Mouse (Mus musculus): ENCODE data around the gene Tbx2. TPM values are rescaled to one million over a fixed set of nuclear protein-coding genes. Genes with fewer than 3 reads are reported as not detected.

The Tbx2 gene
- total and polyA plus RNA-seq, 3 experiments, result 5.5 to 7.5 (median 5.7) TPM

DNA sequence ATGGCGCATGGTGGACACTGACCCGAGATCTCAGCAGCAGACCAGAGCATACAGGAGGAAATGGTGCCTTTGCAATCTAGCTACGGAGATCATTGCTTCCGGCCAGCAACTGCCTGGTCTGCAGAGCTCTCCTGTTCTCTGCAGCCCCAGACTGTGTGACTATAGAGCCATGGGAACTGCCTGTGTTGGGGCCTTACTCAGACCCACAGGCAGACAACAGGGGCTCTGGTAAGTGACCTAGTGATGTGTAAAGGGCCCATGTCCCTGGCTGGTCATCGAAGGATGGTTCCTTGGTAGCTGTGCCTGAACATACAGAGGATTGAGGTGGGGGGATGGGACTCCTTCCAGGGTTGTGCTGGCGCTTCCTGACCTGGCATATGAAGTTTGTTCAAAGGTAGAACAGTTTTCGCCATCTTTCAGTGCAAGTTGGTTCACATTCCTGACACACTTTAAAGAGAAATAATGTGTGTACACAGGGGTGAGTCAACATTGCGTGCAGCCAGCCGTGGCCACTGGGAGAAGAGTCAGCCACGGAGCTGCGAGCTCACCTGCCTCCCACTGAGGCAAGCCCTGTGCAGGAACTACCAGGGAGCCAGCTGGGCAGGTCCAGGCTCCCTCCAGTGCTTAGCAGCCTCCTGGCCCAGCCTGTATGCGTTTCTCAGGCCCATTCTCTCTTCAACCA, 39.7 kb upstream of the Tbx2 start:
- Histone ChIP-seq H3K27ac (no peak overlapping the region), H3K36me3 (ENCODE audit: control insufficient read depth, insufficient read depth, low read length) (no peaks in the 10 kb centered on the region), H3K9ac (ENCODE audit: low read depth, low read length) (no peak overlapping the region), H3K4me1 (ENCODE audit: control insufficient read depth, insufficient read depth, low read length) (no peaks in the 10 kb centered on the region), H3K79me2 (replicated peaks; ENCODE audit: control insufficient read depth, insufficient read depth, low read length) (no peaks in the 10 kb centered on the region), H3K27me3 (ENCODE audit: control insufficient read depth, insufficient read depth, low read length) (no peaks in the 10 kb centered on the region), H3K4me3 (no peak overlapping the region)
- no peak for TF ChIP-seq EP300 (IDR thresholded peaks at IDR 0.05; ENCODE audit: insufficient read depth, low read depth, low read length)
- TF ChIP-seq POLR2A (IDR thresholded peaks at IDR 0.05; ENCODE audit: insufficient read depth, low read depth, low read length), result no peak
- no peak for TF ChIP-seq CTCF (IDR thresholded peaks at IDR 0.05)
- WGBS, result 82% methylated on average over 12 of the region's 12 CpGs
- intact Hi-C loops (cut with DNase I), result no loop called here
- no peak for DNase-seq

DNA sequence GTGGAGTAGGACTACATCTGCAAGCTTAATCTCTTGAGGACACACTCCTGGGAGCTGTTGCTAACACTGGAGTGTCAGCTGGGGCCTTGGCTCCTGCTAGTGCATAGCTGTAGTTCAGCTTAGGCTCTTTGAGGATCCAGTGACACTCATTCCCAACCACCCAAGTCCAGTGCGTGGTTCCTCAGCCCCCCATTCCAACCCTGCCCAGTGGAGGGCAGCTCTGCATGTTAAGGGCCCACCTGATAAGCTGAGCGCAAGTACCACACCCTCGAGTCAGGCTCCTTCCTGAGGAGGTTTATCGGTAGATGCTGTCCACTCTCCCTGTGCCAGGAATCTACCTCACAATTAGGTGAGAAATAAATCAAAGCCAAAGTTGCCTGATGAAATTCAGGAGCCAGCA, 32.9 kb upstream of the Tbx2 start:
- intact Hi-C loops (cut with DNase I), result no loop called here
- Histone ChIP-seq H3K79me2 (replicated peaks; ENCODE audit: control insufficient read depth, insufficient read depth, low read length) (no peaks in the 10 kb centered on the region), H3K4me3 (no peak overlapping the region), H3K27me3 (ENCODE audit: control insufficient read depth, insufficient read depth, low read length) (no peaks in the 10 kb centered on the region), H3K4me1 (ENCODE audit: control insufficient read depth, insufficient read depth, low read length) (peaks cover 1% of the 10 kb centered on the region; the same call in 1 of the 2 replicates), H3K27ac (no peak overlapping the region), H3K36me3 (ENCODE audit: control insufficient read depth, insufficient read depth, low read length) (no peaks in the 10 kb centered on the region), H3K9ac (ENCODE audit: low read depth, low read length) (no peak overlapping the region)
- TF ChIP-seq POLR2A (IDR thresholded peaks at IDR 0.05; ENCODE audit: insufficient read depth, low read depth, low read length) (no peak), EP300 (IDR thresholded peaks at IDR 0.05; ENCODE audit: insufficient read depth, low read depth, low read length) (no peak), CTCF (IDR thresholded peaks at IDR 0.05) (no peak)
- no peak for DNase-seq
- WGBS, result 39% methylated on average over 4 of the region's 4 CpGs

DNA sequence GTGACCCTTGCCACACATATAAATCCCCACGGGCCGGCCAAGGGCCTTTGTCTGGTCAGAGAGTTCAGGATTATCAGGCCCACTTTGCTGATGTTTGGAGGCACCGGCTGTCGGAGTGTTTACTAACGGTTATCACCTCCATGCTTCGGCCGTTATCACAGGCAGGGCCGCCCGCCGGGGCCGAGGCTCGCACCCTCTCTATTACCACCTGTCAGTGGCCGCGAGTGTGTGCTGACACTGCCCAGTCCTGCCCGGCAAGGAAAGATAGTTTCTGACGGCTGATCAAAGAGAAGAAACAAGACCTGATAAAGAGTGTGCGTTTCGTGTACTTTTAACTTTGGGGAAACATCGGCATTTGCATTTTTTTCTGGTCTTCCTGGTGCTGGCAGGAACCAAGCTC, 32.5 kb upstream of the Tbx2 start:
- H3K27me3 ChIP-seq (ENCODE audit: control insufficient read depth, insufficient read depth, low read length), result no peaks in the 10 kb centered on the region
- H3K79me2 ChIP-seq (replicated peaks; ENCODE audit: control insufficient read depth, insufficient read depth, low read length), result no peaks in the 10 kb centered on the region
- TF ChIP-seq EP300 (IDR thresholded peaks at IDR 0.05; ENCODE audit: insufficient read depth, low read depth, low read length), result peak; percentile 74; the same call in 1 of the 2 replicates
- TF ChIP-seq POLR2A (IDR thresholded peaks at IDR 0.05; ENCODE audit: insufficient read depth, low read depth, low read length), result no peak
- WGBS, result 34% methylated on average over 19 of the region's 19 CpGs
- intact Hi-C loops (cut with DNase I), result no loop called here
- DNase-seq, result peak; percentile 50 to 68
- H3K4me3 ChIP-seq, result no peak overlapping the region
- H3K27ac ChIP-seq, result no peak overlapping the region
- peaks cover 1% of the 10 kb centered on the region; the same call in 1 of the 2 replicates for H3K4me1 ChIP-seq (ENCODE audit: control insufficient read depth, insufficient read depth, low read length)
- no peaks in the 10 kb centered on the region for H3K36me3 ChIP-seq (ENCODE audit: control insufficient read depth, insufficient read depth, low read length)
- no peak overlapping the region for H3K9ac ChIP-seq (ENCODE audit: low read depth, low read length)

DNA sequence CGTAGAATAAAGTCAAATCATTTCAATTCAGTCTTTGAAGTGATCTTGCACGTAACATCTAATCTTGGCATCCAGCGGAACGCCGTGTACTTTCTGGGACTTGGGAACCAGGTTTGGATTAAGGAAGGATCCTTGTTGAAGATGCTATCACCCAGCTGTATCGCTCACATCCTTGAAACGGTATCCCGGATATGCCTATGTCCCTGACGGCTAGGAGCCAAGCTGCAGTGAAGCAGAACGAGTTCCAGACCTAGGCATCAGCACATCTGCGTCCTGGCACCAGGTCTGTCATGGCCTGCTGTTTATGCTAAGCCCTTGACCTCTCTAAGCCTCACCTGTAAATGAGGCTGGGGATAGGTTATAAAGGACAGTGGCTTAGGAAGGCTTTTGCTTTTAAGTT, 32.0 kb upstream of the Tbx2 start:
- Histone ChIP-seq H3K79me2 (replicated peaks; ENCODE audit: control insufficient read depth, insufficient read depth, low read length) (no peaks in the 10 kb centered on the region), H3K27me3 (ENCODE audit: control insufficient read depth, insufficient read depth, low read length) (no peaks in the 10 kb centered on the region), H3K4me1 (ENCODE audit: control insufficient read depth, insufficient read depth, low read length) (peaks cover 1% of the 10 kb centered on the region; the same call in 1 of the 2 replicates), H3K27ac (no peak overlapping the region), H3K4me3 (no peak overlapping the region), H3K36me3 (ENCODE audit: control insufficient read depth, insufficient read depth, low read length) (no peaks in the 10 kb centered on the region), H3K9ac (ENCODE audit: low read depth, low read length) (no peak overlapping the region)
- 59% methylated on average over 11 of the region's 11 CpGs for WGBS
- DNase-seq, result no peak
- no peak for TF ChIP-seq CTCF (IDR thresholded peaks at IDR 0.05)
- no peak for TF ChIP-seq POLR2A (IDR thresholded peaks at IDR 0.05; ENCODE audit: insufficient read depth, low read depth, low read length)
- no peak for TF ChIP-seq EP300 (IDR thresholded peaks at IDR 0.05; ENCODE audit: insufficient read depth, low read depth, low read length)
- intact Hi-C loops (cut with DNase I), result no loop called here

DNA sequence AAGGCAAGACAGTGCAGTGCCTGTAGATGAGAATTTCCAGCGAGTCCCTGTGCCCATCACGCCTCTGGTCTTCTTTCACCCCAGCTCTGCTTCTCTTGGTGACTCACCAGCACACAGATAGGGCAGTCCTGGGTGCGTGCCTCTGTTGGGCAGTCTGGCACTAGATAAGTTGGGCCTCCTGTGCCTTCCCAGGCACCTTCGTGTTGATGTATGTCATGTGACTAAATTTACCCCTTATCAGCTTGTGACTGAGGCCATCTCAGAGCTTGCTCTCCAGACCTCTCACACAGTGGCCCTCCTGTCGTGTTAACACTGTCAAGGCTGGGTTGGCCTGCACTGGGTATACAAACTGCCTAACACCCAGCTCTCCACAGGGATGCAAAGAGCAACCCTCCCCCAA, 28.3 kb upstream of the Tbx2 start:
- Histone ChIP-seq H3K27me3 (ENCODE audit: control insufficient read depth, insufficient read depth, low read length) (no peaks in the 10 kb centered on the region), H3K36me3 (ENCODE audit: control insufficient read depth, insufficient read depth, low read length) (no peaks in the 10 kb centered on the region), H3K27ac (no peak overlapping the region), H3K9ac (ENCODE audit: low read depth, low read length) (no peak overlapping the region), H3K4me3 (no peak overlapping the region), H3K79me2 (replicated peaks; ENCODE audit: control insufficient read depth, insufficient read depth, low read length) (no peaks in the 10 kb centered on the region), H3K4me1 (ENCODE audit: control insufficient read depth, insufficient read depth, low read length) (peaks cover 1% of the 10 kb centered on the region; the same call in 1 of the 2 replicates)
- no peak for DNase-seq
- WGBS, result 55% methylated on average over 5 of the region's 5 CpGs
- intact Hi-C loops (cut with DNase I), result no loop called here
- 0 out of 2 replicates have a peak, but pooled peaks have one; percentile 8 for TF ChIP-seq EP300 (IDR thresholded peaks at IDR 0.05; ENCODE audit: insufficient read depth, low read depth, low read length)
- TF ChIP-seq POLR2A (IDR thresholded peaks at IDR 0.05; ENCODE audit: insufficient read depth, low read depth, low read length), result no peak

DNA sequence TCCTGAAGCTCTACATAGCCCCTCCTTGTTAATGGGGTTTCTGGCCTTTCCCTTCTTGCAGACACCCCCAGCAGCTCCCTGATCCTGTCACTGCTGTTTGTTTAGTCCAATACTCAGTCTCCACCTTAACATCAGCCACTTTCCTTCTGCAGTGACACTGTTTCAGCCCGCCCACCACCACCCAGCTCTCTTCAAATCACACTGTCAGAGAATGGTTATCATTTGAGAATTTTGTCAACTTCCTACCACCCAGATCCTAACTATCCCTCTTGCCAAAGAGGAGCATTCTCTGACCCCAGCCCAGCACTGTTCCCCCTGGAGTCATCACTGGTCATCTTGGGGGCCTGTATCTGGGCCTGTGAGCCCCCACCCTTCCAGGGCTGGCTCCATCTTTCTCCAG, 26.6 kb upstream of the Tbx2 start:
- no peak overlapping the region for H3K4me3 ChIP-seq
- H3K4me1 ChIP-seq (ENCODE audit: control insufficient read depth, insufficient read depth, low read length), result no peaks in the 10 kb centered on the region
- no peaks in the 10 kb centered on the region for H3K79me2 ChIP-seq (replicated peaks; ENCODE audit: control insufficient read depth, insufficient read depth, low read length)
- intact Hi-C loops (cut with DNase I), result no loop called here
- 93% methylated on average over 1 of the region's 1 CpGs for WGBS
- H3K36me3 ChIP-seq (ENCODE audit: control insufficient read depth, insufficient read depth, low read length), result no peaks in the 10 kb centered on the region
- TF ChIP-seq EP300 (IDR thresholded peaks at IDR 0.05; ENCODE audit: insufficient read depth, low read depth, low read length) (no peak), CTCF (IDR thresholded peaks at IDR 0.05) (no peak), POLR2A (IDR thresholded peaks at IDR 0.05; ENCODE audit: insufficient read depth, low read depth, low read length) (no peak)
- no peak overlapping the region for H3K27ac ChIP-seq
- DNase-seq, result no peak
- H3K9ac ChIP-seq (ENCODE audit: low read depth, low read length), result no peak overlapping the region
- H3K27me3 ChIP-seq (ENCODE audit: control insufficient read depth, insufficient read depth, low read length), result no peaks in the 10 kb centered on the region

All from heart, adult 2 months (tissue).